Mouse (Mus musculus) kidney, postnatal 36 days (tissue): ENCODE measurements around the gene Mfsd5.

Experiments used
- DNase-seq, 2 experiments: peaks; one replicate each; pipeline ENCODE4 v3.0.0; 2021 to 2022; ENCODE audit warnings: mixed read lengths in 2 of 2

The Mfsd5 gene

GRCm38 (mm10) chr15:102248131-102248811, 31.0 kb upstream of the Mfsd5 start:
- no peak for DNase-seq

DNA sequence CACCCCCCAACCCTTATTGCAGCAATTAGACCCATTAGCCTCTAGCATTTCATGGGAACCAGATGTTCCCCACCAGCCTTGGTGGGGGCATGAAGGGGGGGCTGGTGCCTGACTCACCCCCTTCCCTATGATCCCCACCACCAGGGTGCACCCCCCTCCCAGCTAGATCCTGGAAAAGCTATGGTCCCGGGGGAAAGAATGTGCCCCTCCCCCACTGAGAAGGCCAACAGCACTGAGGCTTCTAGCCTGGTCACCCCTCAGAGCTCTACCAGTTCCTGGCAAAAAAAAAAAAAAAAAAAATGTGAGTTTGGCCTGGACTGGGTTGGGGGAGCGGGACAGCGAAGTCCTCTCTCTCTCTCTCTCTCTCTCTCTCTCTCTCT, 30.5 kb upstream of the Mfsd5 start:
- DNase-seq = no peak

- DNase-seq = peak in 1 of 2 experiments; percentile 69
These were observed 30.0 kb upstream of the Mfsd5 start for GRCm38 (mm10) chr15:102249251-102249691.

DNA sequence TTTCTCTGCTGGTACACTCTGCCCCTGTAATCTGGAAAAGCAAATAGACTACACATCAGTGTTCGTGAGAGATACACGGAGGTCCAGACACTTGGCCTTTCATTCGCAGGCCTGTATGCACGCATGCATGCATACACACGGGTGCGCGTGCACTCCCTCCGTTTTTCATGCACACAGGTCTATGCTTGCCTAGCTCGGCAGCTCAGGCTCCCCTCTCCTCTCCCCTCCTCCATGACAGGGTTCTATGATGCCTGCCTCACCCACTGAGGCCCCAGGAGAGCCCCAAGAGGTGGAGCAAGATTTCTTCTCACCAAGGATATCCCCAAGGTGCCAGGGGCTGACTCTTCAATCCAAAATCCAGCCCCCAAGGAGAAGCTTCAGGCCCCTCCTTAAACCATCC, 29.3 kb upstream of the Mfsd5 start:
- no peak for DNase-seq

GRCm38 (mm10) chr15:102250521-102250920, 28.7 kb upstream of the Mfsd5 start:
- no peak for DNase-seq

DNA sequence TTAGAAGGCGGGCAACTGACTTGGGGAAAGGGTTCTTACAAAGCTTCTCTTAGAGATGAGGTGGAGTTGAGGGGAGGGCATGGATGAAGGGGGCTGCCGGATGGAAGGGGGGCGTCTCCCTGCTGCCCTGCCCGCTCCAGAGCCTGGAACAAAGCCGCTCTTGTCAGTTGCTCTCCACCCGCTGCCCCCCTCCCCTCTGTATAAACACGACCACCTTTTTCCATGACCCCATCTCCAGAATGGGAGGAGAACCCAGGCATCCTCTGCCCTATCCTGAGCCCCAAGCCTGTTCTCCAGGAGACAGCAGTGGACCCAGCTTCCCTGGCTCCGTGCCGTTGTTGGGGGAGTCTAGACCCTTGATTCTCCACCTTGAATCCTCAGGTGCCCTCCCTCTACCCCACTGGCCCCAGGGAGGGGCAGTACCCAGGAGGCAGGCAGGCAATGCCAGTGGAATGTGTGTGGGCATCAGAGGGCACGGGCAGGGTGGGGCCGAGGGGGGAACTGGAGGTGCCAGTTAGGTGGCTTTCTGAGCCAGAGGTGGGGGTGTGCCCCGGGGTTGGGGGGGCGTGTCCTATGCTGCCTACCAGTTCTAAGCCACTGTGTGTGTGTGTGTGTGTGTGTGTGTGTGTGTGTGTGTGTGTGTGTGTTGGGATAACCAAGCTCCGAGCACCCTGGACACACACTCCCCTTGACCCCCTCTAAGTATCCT, 23.6 kb upstream of the Mfsd5 start:
- DNase-seq = peak; percentile 61 to 71

DNA sequence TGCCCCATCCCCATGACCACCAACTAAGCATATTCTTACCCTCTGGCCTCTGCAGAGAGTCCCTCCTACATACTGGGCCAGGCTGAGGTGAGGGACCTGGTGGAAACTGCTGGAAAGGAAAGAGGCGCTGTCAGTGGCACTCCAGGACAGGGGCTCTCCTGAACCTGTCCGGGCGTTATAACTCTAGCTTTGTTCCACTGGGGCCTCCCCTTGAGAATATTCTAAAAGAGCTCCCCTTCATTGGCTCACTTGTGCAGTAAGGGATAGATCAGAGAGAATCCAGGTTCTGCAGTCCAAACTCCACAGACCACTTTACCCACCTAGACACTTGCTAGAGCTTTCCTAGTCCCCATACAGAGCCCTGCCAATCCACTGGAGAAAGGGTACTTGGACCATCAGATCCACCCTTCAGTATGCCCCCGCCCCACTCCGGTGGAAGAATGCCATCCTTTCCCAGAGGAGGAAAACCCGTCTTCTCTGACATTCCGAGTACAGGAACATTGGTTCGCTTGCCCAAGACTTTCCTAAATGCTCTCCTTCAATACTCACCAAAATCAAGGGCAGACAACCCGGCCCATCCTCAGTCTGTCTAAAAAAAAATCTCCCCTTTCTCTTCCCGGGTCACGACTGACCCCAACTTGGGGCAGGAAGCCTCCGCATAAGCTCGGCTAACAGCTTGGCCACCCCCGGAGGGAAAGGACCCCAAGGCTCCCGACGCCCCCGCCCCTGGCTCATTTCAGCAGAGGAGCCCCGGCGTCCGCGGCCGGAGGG, 22.6 kb upstream of the Mfsd5 start:
- DNase-seq = no peak

DNA sequence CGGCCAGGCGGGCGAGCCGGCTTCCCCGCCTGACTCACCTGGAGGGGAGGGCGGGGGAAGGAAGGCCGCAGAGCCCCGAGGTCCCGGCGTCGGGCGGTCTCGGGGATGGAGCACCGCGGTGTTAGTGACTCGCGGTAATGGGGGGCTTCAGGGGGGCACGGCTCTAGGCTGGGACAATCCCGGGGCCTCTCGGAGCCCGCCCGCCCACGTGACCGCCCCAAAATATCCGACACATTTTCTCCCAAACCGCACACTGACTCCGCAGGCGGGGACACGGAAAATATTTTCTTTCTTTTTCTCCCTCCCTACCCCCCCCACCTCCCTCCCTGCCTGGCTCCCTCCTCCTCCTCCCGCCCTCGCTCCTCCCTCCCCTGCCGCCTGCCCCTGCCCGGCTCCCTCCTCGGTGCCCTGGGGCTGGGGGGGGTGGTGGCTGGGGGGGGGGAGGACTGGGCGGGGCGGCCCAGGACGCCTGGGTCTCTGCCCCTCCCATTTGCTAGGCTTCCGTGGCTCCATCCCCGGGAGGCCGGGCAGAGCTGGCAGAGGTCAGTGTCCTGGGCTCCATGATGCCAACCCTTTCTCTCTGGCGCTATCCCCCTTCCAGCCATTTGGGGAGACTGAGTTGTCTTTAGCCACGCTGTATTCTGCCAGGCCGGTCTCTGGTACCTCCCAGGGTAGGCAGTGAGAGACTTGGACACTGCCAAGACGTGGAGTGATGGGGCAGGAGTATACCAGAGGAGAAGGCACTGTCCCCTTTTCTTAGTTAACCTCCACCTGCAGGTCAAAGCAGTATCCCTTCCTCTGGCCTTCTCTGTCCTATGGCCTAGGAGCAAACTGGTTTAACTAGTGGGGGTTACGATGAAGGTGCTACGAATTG, 21.8 kb upstream of the Mfsd5 start, which contains the start of gene Rarg:
TSS of gene Rarg (minus strand) at position 316 of the 874 bp plus-strand sequence.
- peak; percentile 62 to 67 for DNase-seq

GRCm38 (mm10) chr15:102258076-102258470, 21.2 kb upstream of the Mfsd5 start:
- DNase-seq = peak in 1 of 2 experiments; percentile 62

DNA sequence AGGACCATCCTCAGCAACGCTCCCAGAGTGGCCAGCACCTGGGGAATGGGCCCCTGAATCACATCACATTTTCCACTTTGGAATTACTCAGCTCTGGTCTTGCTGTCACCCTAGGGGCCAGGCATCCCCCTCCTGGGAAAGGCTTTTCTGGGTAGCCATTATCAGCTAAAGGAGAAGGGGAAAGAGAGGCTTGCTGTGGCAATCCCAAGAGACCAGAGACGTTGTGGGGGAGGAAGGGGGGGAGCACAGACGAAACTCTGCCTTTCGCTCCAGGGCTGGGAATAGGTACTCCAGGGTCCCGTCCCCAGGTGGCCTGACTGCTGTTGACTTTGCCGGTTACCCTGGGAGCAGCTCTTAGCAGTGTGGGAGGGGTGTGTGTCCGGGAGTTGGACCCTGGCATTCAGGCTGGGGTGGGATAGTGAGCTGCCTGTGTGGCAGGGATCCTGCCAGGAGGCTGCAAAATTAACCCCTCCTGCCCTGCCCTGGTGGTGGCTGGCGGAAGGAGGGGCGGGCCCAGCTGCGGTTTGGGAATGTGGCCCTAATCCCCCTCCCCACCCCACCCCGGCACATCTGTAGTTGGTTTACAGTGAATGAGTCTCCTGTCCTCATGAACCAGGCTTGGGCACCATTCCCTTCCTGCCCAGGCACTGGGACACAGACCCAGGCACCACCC, 20.5 kb upstream of the Mfsd5 start:
- DNase-seq = no peak

GRCm38 (mm10) chr15:102262582-102262981, 16.7 kb upstream of the Mfsd5 start:
- DNase-seq = no peak

DNA sequence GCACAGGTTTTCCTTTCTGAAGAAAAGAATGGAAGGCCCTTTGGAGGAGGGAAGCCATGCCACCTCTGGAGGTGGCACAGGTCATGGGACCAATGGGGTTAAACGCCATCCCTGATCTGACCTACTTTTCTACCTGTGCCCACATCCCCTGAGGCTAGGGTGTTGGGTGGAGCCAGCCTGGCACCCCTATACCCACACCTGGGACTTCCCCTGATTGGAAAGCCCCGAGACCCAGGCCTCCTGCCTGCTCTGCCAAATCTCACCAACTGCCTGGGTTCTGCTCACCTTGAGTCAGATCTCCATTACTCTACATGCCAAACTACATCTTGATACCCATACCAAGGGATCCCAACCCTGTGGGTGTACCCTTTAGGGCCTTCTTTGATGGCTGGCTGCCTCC, 16.2 kb upstream of the Mfsd5 start:
- DNase-seq = no peak

DNA sequence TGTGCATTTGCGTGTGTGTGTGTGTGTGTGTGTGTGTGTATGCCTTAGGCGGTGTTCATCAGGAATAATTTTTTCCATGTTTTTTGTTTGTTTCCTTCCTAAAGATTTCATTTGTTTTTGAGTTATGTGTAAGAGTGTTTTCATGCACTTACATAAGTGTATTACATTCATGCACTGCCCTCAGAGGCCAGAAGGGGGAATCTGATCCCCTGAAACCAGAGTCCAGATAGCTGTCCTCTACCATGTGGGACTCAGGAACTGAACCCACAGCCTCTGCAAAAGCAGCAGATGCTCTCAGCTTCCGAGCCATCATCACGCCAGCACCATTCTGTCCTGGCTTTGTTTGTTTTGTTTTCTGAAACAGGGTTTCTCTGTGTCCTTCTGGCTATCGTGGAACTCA, 13.7 kb upstream of the Mfsd5 start:
- DNase-seq = no peak

DNA sequence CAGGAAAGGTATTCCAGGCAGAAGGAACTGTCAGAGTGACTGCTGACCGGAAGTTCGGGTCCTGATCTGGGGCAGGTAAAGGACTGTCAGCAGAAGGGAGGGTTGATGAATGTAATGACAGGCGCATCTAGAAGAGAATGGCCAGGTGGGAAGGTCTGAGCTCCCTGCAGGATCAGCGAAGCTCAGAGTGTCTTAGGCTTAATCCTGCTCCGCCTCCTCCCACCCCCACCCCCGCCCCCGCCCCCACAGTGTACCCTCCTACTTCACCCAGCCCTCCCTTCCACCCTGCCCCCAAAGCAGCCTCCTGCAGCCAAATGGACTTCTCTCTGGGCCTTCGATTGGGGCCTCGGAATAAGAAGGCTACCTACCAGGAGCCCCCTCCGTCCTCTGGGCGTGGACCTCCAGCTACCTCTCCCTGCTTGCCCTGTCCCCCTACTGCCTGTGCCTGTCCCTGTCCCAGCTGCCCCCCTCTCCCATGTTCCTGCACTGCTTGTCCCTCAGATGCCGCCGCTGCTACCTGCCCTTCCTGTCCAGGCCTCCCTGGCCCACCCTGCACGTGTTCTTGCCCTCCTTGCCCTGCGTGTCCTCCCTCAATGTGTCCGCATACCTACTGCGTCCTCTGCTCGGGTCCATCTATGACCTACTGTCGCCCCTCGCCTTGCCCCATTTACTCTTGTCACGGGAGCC, 8.8 kb upstream of the Mfsd5 start, which contains the start of gene Gm9918:
TSS of gene Gm9918 (plus strand) at position 290 of the 687 bp plus-strand sequence.
- DNase-seq = peak in 1 of 2 experiments; percentile 6

- peak; percentile 24 to 34 for DNase-seq
These were observed 7.8 kb upstream of the Mfsd5 start for GRCm38 (mm10) chr15:102271441-102271840.

- no peak for DNase-seq
These were observed 5.1 kb upstream of the Mfsd5 start for GRCm38 (mm10) chr15:102273982-102274716.

- DNase-seq = no peak
These were observed 545 bp upstream of the Mfsd5 start for GRCm38 (mm10) chr15:102278726-102279091.

- no peak for DNase-seq
These were observed 698 bp downstream of the Mfsd5 start for GRCm38 (mm10) chr15:102279783-102280520.

GRCm38 (mm10) chr15:102280623-102281022, 1.4 kb downstream of the Mfsd5 start:
- DNase-seq = no peak
